Mouse (Mus musculus) CH12.LX (cell line): Measurements from ENCODE around the gene Gstm3.

Source experiments
- CHD1 ChIP-seq: IDR thresholded peaks from 2 replicates; pipeline ENCODE4 v1.6.1; 2012; ENCODE audit warnings: low read depth, low read length, improper control_type of control experiment, inconsistent platforms
- CHD2 ChIP-seq: IDR thresholded peaks from 2 replicates; pipeline ENCODE4 v1.6.1; 2011; ENCODE audit warnings: low read length, improper control_type of control experiment
- CTCF ChIP-seq, 2 experiments: IDR thresholded peaks in 1 of 2; conservative IDR thresholded peaks in 1 of 2; 2 replicates each; pipeline ENCODE4 v1.5.1; 2011 to 2012; ENCODE audit warnings: low read depth in 2 of 2, low read length in 2 of 2, improper control_type of control experiment in 1 of 2, inconsistent platforms in 1 of 2, mild to moderate bottlenecking in 1 of 2, moderate library complexity in 1 of 2
- E2F4 ChIP-seq: IDR thresholded peaks from 2 replicates; pipeline ENCODE4 v1.6.1; 2011; ENCODE audit warnings: low read depth, low read length, improper control_type of control experiment; ENCODE audit not compliant: insufficient replicate concordance
- ELF1 ChIP-seq: IDR thresholded peaks from 2 replicates; pipeline ENCODE4 v1.6.1; 2014; ENCODE audit warnings: low read depth, mild to moderate bottlenecking, inconsistent platforms, low read length, improper control_type of control experiment
- IRF4 ChIP-seq: IDR thresholded peaks from 2 replicates; pipeline ENCODE4 v1.6.1; 2014; ENCODE audit warnings: low read depth, mild to moderate bottlenecking, inconsistent platforms, low read length, improper control_type of control experiment
- KAT2A ChIP-seq: IDR thresholded peaks from 2 replicates; pipeline ENCODE4 v1.6.1; 2012; ENCODE audit warnings: low read length, improper control_type of control experiment, inconsistent platforms; ENCODE audit not compliant: insufficient replicate concordance
- MAX ChIP-seq: IDR thresholded peaks from 2 replicates; pipeline ENCODE4 v1.6.1; 2011; ENCODE audit warnings: low read length, improper control_type of control experiment
- POLR2A ChIP-seq: IDR thresholded peaks from 2 replicates; pipeline ENCODE4 v1.6.1; 2011; ENCODE audit warnings: low read depth, mild to moderate bottlenecking, improper control_type of control experiment, low read length
- ZC3H11A ChIP-seq: IDR thresholded peaks from 2 replicates; pipeline ENCODE4 v1.6.1; 2012; ENCODE audit warnings: low read depth, mild to moderate bottlenecking, inconsistent platforms, low read length, improper control_type of control experiment
- ZMIZ1 ChIP-seq: IDR thresholded peaks from 2 replicates; pipeline ENCODE4 v1.6.1; 2012; ENCODE audit warnings: low read depth, mild to moderate bottlenecking, inconsistent platforms, low read length, improper control_type of control experiment

GRCm38 (mm10) chr3:108014098-108014973, 45.3 kb upstream of the Gstm3 start:
- TF ChIP-seq POLR2A (no peak), CTCF (conservative IDR thresholded peaks at IDR 0.05 in 1 of 2, IDR thresholded peaks at IDR 0.05 in 1 of 2; ENCODE audit: low read depth in 2 of 2, low read length in 2 of 2) (no peak), CHD2 (no peak), ELF1 (no peak), KAT2A (no peak), MAX (no peak), ZC3H11A (no peak), ZMIZ1 (no peak), E2F4 (no peak), CHD1 (no peak), IRF4 (no peak)
